Mouse (Mus musculus): ENCODE measurements around the gene Il10. TPM values are rescaled to one million over a fixed set of nuclear protein-coding genes. Genes with fewer than 3 reads are reported as not detected.

The Il10 gene
- polyA plus RNA-seq (2015; fragmentation: Nextera tagmentation; extraction: Ambion mirVana): 0.16 TPM in 1 of 2 replicates, not detected in the other

DNA sequence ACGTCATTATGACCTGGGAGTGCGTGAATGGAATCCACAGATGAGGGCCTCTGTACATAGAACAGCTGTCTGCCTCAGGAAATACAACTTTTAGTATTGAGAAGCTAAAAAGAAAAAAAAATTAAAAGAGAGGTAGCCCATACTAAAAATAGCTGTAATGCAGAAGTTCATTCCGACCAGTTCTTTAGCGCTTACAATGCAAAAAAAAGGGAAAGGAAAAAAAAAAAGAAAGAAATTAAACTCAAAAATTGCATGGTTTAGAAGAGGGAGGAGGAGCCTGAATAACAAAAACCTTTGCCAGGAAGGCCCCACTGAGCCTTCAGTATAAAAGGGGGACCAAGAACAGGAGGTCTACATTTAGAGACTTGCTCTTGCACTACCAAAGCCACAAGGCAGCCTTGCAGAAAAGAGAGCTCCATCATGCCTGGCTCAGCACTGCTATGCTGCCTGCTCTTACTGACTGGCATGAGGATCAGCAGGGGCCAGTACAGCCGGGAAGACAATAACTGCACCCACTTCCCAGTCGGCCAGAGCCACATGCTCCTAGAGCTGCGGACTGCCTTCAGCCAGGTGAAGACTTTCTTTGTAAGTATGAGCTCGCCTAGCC lies at the start of gene Il10:
Il10 (plus strand) TSS at position 354 of the 607 bp plus-strand sequence.
- H3K36me3 ChIP-seq (ENCODE audit: control insufficient read depth, insufficient read depth): no peaks in the 10 kb centered on the region
- no peaks in the 10 kb centered on the region for H3K9me3 ChIP-seq (ENCODE audit: control insufficient read depth, low read length)
- no peak within 1 kb of the TSS for H3K27ac ChIP-seq (ENCODE audit: low read length)
- WGBS: 75% methylated on average over 8 of the region's 8 CpGs
- no peaks in the 10 kb centered on the region for H3K27me3 ChIP-seq (replicated peaks; ENCODE audit: control insufficient read depth, insufficient read depth, low read length)
- H3K9ac ChIP-seq (replicated peaks; ENCODE audit: low read depth, low read length): no peak within 1 kb of the TSS
- H3K4me3 ChIP-seq (replicated peaks; ENCODE audit: low read length): no peak within 1 kb of the TSS
- ATAC-seq: no peak
- no peaks in the 10 kb centered on the region for H3K4me1 ChIP-seq (replicated peaks; ENCODE audit: control insufficient read depth, insufficient read depth, low read length)
- H3K4me2 ChIP-seq (ENCODE audit: low read length): no peak within 1 kb of the TSS

DNA sequence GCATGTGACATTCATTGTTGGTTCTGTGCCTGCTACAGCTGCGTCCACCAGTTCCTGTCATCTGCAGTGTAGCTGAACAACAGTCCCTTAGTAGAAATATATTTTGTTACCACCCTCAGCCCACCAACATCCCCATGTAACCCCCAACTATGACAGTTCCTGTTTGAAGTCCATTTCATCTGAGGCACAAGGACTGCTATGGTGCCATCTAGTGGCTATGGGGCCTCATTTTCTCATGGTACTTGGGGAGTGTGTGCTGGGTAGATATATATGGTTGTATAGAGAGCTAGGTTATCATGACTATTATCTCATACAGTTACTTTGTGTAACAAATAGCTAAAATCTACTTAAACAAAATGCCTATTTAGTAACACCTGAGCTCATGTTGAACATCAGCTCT lies 40.2 kb upstream of the Il10 start:
- H3K4me2 ChIP-seq (ENCODE audit: low read length): no peak overlapping the region
- H3K27ac ChIP-seq (ENCODE audit: low read length): no peak overlapping the region
- H3K27me3 ChIP-seq (replicated peaks; ENCODE audit: control insufficient read depth, insufficient read depth, low read length): no peaks in the 10 kb centered on the region
- H3K9ac ChIP-seq (replicated peaks; ENCODE audit: low read depth, low read length): no peak overlapping the region
- no peak for ATAC-seq
- no peaks in the 10 kb centered on the region for H3K4me1 ChIP-seq (replicated peaks; ENCODE audit: control insufficient read depth, insufficient read depth, low read length)
- 71% methylated on average over 1 of the region's 1 CpGs for WGBS
- H3K9me3 ChIP-seq (ENCODE audit: control insufficient read depth, low read length): no peaks in the 10 kb centered on the region
- H3K4me3 ChIP-seq (replicated peaks; ENCODE audit: low read length): no peak overlapping the region
- no peaks in the 10 kb centered on the region for H3K36me3 ChIP-seq (ENCODE audit: control insufficient read depth, insufficient read depth)

DNA sequence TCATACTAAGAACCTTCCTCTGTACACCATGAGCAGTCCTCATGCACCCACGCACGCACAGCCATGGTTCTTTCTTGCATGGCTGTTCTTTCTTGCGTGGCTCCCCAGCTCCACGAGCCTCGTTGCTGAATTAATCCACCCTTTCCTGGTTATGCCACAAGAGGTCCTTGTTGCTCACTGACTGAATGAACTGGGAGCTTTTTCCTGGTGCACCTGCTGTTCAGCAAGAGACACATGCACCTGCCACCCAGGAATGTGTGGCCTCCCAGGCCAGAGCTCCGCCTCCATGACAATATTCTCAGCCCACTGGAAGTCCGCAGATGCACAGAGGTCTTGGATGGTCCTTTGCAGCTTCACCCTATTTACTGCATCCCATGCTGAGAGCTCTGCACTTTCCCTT lies 35.2 kb upstream of the Il10 start:
- H3K27ac ChIP-seq (ENCODE audit: low read length): no peak overlapping the region
- H3K4me3 ChIP-seq (replicated peaks; ENCODE audit: low read length): no peak overlapping the region
- no peaks in the 10 kb centered on the region for H3K9me3 ChIP-seq (ENCODE audit: control insufficient read depth, low read length)
- H3K27me3 ChIP-seq (replicated peaks; ENCODE audit: control insufficient read depth, insufficient read depth, low read length): no peaks in the 10 kb centered on the region
- no peak for ATAC-seq
- no peaks in the 10 kb centered on the region for H3K4me1 ChIP-seq (replicated peaks; ENCODE audit: control insufficient read depth, insufficient read depth, low read length)
- 56% methylated on average over 7 of the region's 7 CpGs for WGBS
- H3K36me3 ChIP-seq (ENCODE audit: control insufficient read depth, insufficient read depth): no peaks in the 10 kb centered on the region
- H3K9ac ChIP-seq (replicated peaks; ENCODE audit: low read depth, low read length): no peak overlapping the region
- H3K4me2 ChIP-seq (ENCODE audit: low read length): no peak overlapping the region

DNA sequence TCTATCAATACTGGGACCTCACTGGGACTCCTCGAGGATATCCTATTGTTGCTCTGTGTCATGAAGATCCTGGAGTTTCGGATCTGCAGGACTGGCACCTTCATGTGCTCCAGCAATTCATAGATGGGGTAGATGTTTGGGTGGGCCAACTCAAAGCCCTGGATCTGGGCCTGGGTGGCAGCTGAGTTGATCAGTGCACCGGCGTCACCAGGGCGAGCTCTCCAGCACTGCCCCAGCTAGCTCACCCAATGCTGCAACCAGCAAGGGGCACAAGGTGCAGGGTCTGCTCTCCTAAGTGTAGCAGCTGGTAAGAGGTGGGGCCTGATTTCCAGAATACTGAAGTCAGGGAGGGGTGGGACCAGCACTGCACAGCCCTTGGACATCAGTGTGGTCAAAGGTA lies 32.6 kb upstream of the Il10 start:
- Histone ChIP-seq H3K27me3 (replicated peaks; ENCODE audit: control insufficient read depth, insufficient read depth, low read length) (no peaks in the 10 kb centered on the region), H3K9ac (replicated peaks; ENCODE audit: low read depth, low read length) (no peak overlapping the region), H3K4me3 (replicated peaks; ENCODE audit: low read length) (no peak overlapping the region), H3K4me1 (replicated peaks; ENCODE audit: control insufficient read depth, insufficient read depth, low read length) (no peaks in the 10 kb centered on the region), H3K36me3 (ENCODE audit: control insufficient read depth, insufficient read depth) (no peaks in the 10 kb centered on the region), H3K27ac (ENCODE audit: low read length) (no peak overlapping the region), H3K4me2 (ENCODE audit: low read length) (no peak overlapping the region), H3K9me3 (ENCODE audit: control insufficient read depth, low read length) (no peaks in the 10 kb centered on the region)
- WGBS: 92% methylated on average over 5 of the region's 5 CpGs
- ATAC-seq: no peak

DNA sequence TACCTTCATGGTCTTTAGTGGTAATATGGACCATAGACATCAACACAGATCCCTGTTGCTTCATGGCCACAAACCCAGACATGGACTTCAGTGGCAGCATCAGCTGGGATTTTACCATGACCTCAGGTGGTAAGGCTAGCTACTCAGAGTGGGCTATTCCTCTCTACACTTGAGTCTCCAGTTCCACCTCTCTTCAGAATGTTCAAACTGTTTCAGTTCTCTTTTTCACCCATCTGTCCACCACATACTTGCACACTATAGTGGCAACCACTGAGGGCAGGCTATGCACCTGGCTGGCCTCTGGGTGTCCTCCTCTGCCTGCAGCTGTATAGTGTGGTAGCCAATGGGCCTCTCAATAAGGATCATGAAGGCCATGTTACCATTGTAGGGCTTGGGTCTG lies 32.2 kb upstream of the Il10 start:
- H3K4me1 ChIP-seq (replicated peaks; ENCODE audit: control insufficient read depth, insufficient read depth, low read length): no peaks in the 10 kb centered on the region
- H3K4me2 ChIP-seq (ENCODE audit: low read length): no peak overlapping the region
- H3K27me3 ChIP-seq (replicated peaks; ENCODE audit: control insufficient read depth, insufficient read depth, low read length): no peaks in the 10 kb centered on the region
- H3K9me3 ChIP-seq (ENCODE audit: control insufficient read depth, low read length): no peaks in the 10 kb centered on the region
- no peak overlapping the region for H3K4me3 ChIP-seq (replicated peaks; ENCODE audit: low read length)
- no peak for ATAC-seq
- no peak overlapping the region for H3K9ac ChIP-seq (replicated peaks; ENCODE audit: low read depth, low read length)
- H3K27ac ChIP-seq (ENCODE audit: low read length): no peak overlapping the region
- no peaks in the 10 kb centered on the region for H3K36me3 ChIP-seq (ENCODE audit: control insufficient read depth, insufficient read depth)

DNA sequence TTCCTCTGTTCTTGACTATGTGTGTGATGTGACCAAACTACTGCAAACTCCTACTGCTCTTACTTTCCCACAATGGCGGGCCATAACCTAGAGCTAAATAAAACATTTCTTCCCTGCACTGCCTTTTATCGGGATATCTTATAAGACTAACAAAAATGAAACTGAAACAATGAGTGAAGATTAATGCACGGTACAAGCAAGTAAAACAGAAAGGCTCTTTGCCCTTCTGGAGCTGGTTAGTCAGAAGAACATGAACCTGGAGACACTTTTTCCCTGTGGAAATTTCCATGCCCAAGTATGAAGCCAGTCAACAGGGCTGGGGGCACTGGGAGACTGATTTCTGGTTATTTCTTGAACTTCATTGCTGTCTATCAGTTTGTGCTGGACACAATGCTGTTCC lies 30.3 kb upstream of the Il10 start:
- Histone ChIP-seq H3K9ac (replicated peaks; ENCODE audit: low read depth, low read length) (no peak overlapping the region), H3K27ac (ENCODE audit: low read length) (no peak overlapping the region), H3K4me1 (replicated peaks; ENCODE audit: control insufficient read depth, insufficient read depth, low read length) (no peaks in the 10 kb centered on the region), H3K36me3 (ENCODE audit: control insufficient read depth, insufficient read depth) (no peaks in the 10 kb centered on the region), H3K27me3 (replicated peaks; ENCODE audit: control insufficient read depth, insufficient read depth, low read length) (no peaks in the 10 kb centered on the region), H3K4me2 (ENCODE audit: low read length) (no peak overlapping the region), H3K4me3 (replicated peaks; ENCODE audit: low read length) (no peak overlapping the region), H3K9me3 (ENCODE audit: control insufficient read depth, low read length) (no peaks in the 10 kb centered on the region)
- ATAC-seq: no peak
- WGBS: 89% methylated on average over 3 of the region's 3 CpGs

DNA sequence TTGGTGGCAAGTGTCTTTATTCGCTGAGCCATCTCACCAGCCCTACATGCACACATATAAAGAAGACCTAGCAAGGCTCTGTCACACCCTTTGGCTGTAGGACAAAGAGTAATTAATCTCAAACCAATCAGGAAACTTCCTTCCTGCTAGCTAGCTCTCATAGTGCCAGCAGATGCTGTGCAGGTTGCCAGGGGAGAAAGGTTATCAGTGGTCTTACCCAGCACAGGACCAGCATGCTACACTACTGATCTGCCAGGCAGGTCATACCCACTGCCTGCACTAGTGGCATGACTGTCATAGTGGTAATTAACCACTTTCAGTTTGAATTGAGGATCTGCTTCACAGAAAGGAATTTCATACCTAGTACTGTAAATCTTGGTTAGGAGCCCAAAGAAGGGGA lies 29.2 kb upstream of the Il10 start:
- no peak overlapping the region for H3K27ac ChIP-seq (ENCODE audit: low read length)
- H3K4me1 ChIP-seq (replicated peaks; ENCODE audit: control insufficient read depth, insufficient read depth, low read length): no peaks in the 10 kb centered on the region
- no peaks in the 10 kb centered on the region for H3K27me3 ChIP-seq (replicated peaks; ENCODE audit: control insufficient read depth, insufficient read depth, low read length)
- H3K9ac ChIP-seq (replicated peaks; ENCODE audit: low read depth, low read length): no peak overlapping the region
- H3K4me3 ChIP-seq (replicated peaks; ENCODE audit: low read length): no peak overlapping the region
- H3K36me3 ChIP-seq (ENCODE audit: control insufficient read depth, insufficient read depth): no peaks in the 10 kb centered on the region
- no peak overlapping the region for H3K4me2 ChIP-seq (ENCODE audit: low read length)
- ATAC-seq: no peak
- 90% methylated on average over 1 of the region's 1 CpGs for WGBS
- no peaks in the 10 kb centered on the region for H3K9me3 ChIP-seq (ENCODE audit: control insufficient read depth, low read length)

DNA sequence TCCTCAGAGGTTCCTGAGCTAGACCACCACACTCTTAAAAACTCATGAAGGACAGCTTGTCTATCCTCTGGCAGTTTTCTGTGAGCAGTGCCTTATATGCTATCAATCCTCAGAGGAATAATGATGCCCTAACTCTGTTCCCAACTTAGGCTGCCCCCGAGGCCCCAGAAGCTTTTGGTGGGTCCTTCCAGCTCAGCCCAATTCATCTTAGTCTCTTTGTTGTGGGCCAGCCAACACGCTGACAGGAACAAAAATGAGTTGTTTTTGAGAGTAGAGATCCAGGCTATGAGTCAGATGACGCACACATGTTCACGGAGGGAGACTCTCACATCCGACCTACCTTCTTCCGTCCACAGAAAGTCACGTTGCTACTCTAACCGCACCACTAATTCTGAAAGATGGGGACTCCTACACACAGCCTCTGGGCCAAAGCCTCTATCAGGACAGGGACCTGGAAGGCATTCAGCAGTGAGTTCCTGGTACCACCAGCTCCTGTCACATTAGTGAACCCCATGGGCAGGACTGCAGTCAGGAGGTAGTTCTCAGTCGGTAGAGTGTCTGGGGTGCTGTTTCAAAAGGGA lies 26.0 kb upstream of the Il10 start:
- no peak for ATAC-seq
- H3K9me3 ChIP-seq (ENCODE audit: control insufficient read depth, low read length): no peaks in the 10 kb centered on the region
- no peak overlapping the region for H3K9ac ChIP-seq (replicated peaks; ENCODE audit: low read depth, low read length)
- WGBS: 89% methylated on average over 9 of the region's 9 CpGs
- H3K4me1 ChIP-seq (replicated peaks; ENCODE audit: control insufficient read depth, insufficient read depth, low read length): no peaks in the 10 kb centered on the region
- no peaks in the 10 kb centered on the region for H3K36me3 ChIP-seq (ENCODE audit: control insufficient read depth, insufficient read depth)
- no peak overlapping the region for H3K4me2 ChIP-seq (ENCODE audit: low read length)
- no peak overlapping the region for H3K4me3 ChIP-seq (replicated peaks; ENCODE audit: low read length)
- H3K27ac ChIP-seq (ENCODE audit: low read length): no peak overlapping the region
- H3K27me3 ChIP-seq (replicated peaks; ENCODE audit: control insufficient read depth, insufficient read depth, low read length): no peaks in the 10 kb centered on the region

DNA sequence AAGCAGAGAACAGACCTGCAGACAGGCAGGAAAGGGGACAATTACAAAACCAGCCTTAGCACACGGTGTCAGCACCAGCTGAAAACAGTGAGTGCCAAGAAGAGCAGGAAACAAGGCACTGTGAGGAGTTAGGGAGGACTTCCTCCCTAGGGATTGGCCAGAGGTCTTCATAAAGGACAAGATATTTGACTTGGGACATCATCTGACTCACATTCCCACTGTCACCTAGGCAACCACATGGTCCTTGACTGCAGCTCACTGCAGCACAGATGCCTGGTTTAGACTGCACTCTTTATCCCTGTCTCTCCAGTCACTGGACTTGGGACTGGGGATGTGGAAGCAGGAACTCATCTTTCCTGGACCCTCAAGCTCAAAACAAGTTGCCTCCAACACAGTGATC lies 24.1 kb upstream of the Il10 start:
- Histone ChIP-seq H3K27me3 (replicated peaks; ENCODE audit: control insufficient read depth, insufficient read depth, low read length) (no peaks in the 10 kb centered on the region), H3K4me1 (replicated peaks; ENCODE audit: control insufficient read depth, insufficient read depth, low read length) (no peaks in the 10 kb centered on the region), H3K9ac (replicated peaks; ENCODE audit: low read depth, low read length) (no peak overlapping the region), H3K36me3 (ENCODE audit: control insufficient read depth, insufficient read depth) (no peaks in the 10 kb centered on the region), H3K4me2 (ENCODE audit: low read length) (no peak overlapping the region), H3K27ac (ENCODE audit: low read length) (no peak overlapping the region), H3K9me3 (ENCODE audit: control insufficient read depth, low read length) (no peaks in the 10 kb centered on the region), H3K4me3 (replicated peaks; ENCODE audit: low read length) (no peak overlapping the region)
- 66% methylated on average over 1 of the region's 1 CpGs for WGBS
- no peak for ATAC-seq

DNA sequence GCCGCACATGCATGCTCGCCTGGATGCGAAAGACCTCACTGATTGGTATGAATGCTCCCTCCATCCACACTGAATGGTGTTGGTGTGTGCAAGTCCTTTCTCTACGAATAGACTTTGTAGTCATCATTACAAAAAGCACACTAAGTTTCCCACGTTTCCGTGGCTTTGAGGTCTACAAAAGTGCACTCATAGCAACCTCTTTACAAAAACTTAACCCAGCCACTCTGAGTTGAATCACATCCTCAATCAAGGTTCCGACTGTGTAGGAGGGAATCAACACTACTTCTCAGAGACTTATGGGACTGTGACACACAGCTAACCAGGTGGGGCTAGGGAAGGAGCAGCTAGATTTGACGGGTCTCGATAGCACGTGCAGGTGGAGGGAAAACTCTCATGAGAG lies 23.3 kb upstream of the Il10 start:
- no peak for ATAC-seq
- WGBS: 86% methylated on average over 10 of the region's 10 CpGs

More for the DNA sequence above, 23.3 kb upstream of the Il10 start:
- no peak overlapping the region for H3K4me3 ChIP-seq (replicated peaks; ENCODE audit: low read length)
- H3K4me2 ChIP-seq (ENCODE audit: low read length): no peak overlapping the region
- no peak overlapping the region for H3K9ac ChIP-seq (replicated peaks; ENCODE audit: low read depth, low read length)
- no peaks in the 10 kb centered on the region for H3K9me3 ChIP-seq (ENCODE audit: control insufficient read depth, low read length)
- H3K27me3 ChIP-seq (replicated peaks; ENCODE audit: control insufficient read depth, insufficient read depth, low read length): no peaks in the 10 kb centered on the region
- no peaks in the 10 kb centered on the region for H3K36me3 ChIP-seq (ENCODE audit: control insufficient read depth, insufficient read depth)
- H3K4me1 ChIP-seq (replicated peaks; ENCODE audit: control insufficient read depth, insufficient read depth, low read length): no peaks in the 10 kb centered on the region
- H3K27ac ChIP-seq (ENCODE audit: low read length): no peak overlapping the region
